Mouse (Mus musculus) naive thymus-derived CD4-positive, alpha-beta T cell, adult 2 months (primary cell): ENCODE data around the gene Kmt5c.
A peak's percentile ranks its signal among the peaks of the same experiment; 100 is the strongest.

Experiments
- DNase-seq: peaks from one replicate; pipeline ENCODE4 v3.0.0-alpha.2; 2011; ENCODE audit warnings: low read depth

Kmt5c gene

DNA sequence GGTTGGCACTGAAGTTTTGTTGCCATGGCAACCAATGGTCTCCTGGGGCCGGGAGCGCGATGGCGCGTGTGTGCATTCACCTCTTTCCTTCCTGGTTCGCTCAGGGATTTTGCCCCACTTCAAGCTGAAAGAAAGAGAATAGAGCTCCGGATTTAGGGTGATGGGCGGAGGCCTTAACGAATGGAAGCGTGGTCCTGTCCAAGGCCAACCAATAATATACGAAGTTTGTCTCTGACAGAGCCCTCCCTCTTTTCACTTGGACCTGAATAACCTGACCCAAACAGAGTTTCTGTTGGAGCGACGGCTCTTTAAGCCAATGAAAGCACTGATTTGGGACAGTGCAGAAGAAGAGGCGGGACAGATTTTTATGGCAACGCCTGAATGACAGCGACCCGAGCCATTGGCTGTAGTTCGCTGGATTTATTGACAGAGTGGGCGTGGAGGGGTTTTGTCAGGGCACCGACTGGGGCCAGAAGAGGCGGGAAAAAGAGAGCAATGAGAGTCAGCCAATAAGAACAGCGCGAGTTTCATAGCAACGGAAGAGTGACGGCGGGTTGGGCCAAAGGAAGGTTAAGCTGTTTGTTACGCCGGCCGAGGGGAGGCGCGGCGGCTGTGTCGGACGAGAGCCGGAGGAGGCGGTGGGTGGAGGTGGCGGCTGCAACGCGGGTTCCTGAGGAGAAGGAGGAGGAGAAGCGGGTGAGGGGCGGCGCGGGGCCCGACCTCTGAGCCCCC, at the start of gene Kmt5c:
Kmt5c (plus strand) TSS at position 572 of the 732 bp plus-strand sequence.
- peak; percentile 99 for DNase-seq

- DNase-seq: no peak
Measured at GRCm38 (mm10) chr7:4690387-4690786, 49.5 kb upstream of the Kmt5c start, which contains the start of gene Brsk1. TSS of gene Brsk1 (plus strand) at chr7:4690604.

DNA sequence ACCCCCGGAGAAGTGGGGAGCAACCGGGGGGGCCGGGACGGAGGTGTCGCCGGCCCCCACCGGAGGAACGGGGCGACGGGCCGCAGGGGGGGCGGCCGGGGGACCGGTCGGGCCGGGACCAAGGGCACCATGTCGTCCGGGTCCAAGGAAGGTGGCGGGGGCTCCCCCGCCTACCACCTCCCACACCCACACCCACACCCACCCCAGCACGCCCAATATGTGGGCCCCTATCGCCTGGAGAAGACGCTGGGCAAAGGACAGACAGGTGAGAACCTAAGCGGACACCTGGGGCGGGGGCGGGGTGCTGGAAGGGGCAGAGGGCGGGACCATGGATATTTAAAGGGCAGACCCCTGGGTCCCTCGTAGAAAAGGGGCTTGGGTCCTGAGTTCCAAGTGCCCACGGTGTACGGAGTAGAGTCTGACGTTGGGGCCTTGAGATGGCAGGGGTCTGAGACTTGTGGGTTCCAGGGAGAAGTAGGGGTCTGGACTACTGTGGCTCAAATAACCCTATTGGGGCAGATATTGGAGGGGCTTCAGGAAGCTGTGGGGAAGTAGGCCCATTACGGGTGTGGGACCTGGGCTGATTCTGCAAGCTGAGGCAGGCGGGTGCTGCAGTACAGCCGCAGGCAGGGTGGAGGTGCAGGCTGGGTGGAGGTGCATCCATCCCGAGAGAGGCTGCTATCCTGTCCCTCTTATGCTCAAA, 48.8 kb upstream of the Kmt5c start:
- DNase-seq: no peak

- DNase-seq: no peak
Measured at GRCm38 (mm10) chr7:4693004-4693403, 46.9 kb upstream of the Kmt5c start.

DNA sequence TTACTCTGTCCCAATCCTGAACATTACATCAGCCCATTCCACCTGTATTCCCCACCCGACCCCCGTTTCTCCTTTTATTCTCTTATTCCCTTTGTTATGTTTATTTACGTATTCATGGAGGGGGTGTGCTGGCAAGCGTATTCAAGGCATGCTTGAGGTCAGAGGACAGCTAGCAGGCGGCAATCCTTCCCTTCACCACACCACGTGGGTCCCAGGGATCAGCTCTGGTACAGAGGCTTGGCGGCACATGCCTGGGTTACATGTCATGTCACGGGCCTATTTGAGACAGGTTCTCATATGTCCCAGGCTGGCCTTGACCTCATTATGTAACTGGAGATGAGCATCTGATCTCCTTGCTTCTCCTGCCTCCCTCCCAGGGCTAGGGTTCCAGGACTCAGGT, 37.6 kb upstream of the Kmt5c start:
- DNase-seq: no peak

GRCm38 (mm10) chr7:4703195-4703594, 36.7 kb upstream of the Kmt5c start:
- DNase-seq: no peak

DNA sequence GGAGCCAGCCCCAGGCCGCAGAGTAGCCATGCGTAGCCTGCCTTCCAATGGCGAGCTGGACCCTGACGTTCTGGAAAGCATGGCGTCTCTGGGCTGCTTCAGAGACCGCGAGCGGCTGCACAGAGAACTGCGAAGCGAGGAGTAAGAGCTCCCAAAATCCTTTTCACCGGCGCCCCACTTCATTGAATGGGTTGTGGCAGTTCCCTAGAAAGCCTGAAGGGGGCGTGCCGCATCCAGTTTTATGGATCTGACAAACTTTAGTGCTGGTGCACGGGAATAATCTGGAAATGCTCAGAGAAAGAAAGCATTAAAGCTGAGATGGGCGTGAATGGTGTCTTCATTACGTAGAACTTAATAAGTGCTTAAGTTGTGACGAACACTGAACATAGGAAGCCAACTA, 34.8 kb upstream of the Kmt5c start:
- DNase-seq: peak; percentile 41

DNA sequence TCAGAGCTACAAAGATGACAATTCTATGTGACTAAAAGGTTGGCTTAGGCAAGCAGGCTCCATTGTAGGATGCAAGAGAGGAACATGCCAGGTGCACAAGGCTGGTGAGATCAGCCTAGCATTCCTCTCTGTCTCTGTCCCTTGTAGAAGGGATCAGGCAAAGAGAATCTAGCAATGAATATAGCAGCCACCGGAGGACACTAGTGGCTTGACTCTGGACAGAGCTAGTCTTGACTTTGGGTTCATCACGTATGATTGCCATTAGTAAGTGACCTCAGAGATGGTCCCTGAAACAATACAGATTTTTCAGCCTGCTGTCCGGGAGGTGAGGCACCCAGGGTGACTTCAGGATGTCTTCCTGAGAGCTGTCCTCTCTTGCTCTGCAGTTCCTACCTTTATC, 27.3 kb upstream of the Kmt5c start:
- no peak for DNase-seq

- DNase-seq: no peak
Measured at GRCm38 (mm10) chr7:4716955-4717354, 23.0 kb upstream of the Kmt5c start.

- no peak for DNase-seq
Measured at GRCm38 (mm10) chr7:4719276-4719675, 20.6 kb upstream of the Kmt5c start.

DNA sequence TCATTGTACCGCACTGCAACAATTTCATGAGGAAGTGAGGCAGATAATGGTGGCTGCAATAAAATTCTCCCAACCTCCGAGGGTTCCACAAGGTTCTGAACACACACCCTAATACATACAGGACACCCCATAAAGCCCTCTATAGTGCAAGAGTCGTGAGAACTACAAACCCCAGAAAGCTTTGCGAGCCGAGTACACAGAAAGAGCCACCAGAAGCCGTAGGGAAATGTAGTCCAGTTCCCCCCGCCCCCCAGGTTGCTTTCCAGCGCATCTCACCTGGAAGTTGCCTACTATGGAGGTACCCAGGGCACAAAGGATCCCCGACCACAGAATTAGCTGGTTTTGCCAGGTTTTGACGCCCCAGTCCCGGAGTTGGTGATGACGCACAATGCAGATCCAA, 16.4 kb upstream of the Kmt5c start:
- DNase-seq: peak; percentile 31

DNA sequence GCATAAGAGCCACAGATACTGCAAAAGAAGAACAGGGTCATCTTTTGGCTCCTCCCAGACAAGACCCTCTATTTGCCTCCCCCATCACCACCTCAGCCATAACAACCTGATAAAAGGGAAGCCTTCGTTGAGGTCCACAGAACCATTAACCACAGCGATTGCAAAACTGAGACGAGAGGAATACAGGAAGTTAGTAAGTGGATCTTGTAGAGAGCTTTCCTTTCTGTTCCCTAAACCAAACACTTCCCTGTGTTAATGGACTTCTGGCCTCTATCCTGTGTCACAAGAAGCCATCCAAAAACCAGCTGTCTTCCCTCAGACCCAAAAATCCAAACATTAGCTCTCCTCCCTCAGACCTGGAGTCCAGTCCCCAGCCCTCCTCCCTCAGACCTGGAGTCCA, 15.6 kb upstream of the Kmt5c start:
- no peak for DNase-seq

DNA sequence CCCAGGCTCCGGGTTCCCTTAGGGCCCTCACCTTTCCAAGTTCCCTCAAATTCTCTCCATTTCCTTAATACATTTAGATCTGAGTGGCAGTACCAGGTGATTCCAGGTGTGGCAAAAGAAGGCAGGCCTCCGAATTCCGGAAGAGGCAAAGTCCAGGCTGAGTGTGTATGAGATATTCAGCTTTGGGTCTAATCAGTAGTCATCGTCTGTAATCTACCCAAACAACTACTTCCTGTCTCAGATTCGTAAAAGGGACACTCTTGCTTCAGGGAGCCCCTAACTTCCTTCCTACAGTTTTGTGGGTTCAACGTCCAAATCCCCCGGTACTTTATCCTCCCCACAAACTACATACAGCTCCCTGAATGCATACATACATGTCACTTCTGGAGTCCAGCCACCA, 14.7 kb upstream of the Kmt5c start, which contains the start of gene Tmem150b:
Tmem150b (minus strand) TSS at position 81 of the 400 bp plus-strand sequence.
- no peak for DNase-seq

DNA sequence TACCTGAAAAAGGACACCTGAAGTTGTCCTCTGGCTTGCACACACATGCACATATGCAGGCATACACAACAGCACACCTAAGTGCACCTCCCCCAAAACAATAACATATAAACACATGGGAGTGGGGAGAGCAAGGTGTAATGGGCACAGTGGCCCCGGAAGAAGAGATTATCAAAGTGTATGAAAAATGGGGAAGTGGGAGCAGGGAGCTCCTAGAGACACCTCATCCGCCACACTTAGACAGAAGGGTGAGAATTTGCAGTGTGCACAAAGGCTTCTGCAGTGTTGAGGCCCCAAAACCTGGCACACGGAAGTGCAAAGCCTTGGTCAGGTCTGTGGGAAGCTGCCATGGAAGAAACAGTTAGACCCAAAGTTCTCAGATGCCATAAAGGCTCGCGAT, 8.8 kb upstream of the Kmt5c start:
- DNase-seq: no peak

DNA sequence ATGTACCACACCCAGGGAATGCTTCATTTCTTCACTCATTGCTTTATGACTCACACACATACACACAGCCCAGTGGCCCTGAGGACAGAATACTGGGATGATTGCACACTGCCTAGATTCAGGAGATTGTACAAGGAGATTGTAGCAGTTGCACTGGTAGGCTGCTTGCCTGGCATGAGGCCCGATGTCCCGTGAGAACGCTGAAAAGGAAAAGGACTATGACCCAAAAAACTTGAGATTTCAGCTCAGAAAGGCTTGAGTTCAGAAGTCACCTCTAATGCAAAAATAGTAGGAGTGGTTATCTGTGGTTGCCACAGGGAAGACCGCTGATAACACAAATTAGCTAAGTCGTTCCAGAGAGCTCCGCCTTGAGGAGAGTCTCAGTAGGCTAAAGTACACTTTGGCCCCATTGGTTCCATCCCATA, 6.9 kb upstream of the Kmt5c start:
- no peak for DNase-seq

DNA sequence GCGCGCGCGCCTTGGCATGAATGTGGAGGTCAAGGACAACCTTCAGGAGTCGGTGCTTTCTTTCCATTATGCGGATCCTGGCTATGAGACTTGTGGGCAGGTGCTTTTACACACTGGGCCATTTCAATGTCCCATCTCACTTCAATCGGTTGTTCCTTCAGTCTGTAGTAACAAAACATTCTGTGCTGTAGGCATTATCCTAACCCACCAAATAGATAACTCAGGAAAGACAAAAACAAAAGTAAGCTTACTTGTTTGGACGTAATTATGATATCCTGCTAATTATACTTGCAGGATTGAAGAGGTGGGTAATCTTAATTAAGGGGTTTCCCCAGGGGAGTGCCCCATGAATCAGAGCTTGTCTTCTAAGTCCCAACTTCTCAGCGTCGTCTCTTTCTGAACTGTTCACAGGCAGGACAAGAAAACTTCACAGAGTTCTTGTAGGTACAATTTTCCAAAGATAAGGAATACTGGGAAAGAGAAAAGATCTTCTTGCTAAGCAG, 823 bp upstream of the Kmt5c start:
- DNase-seq: no peak

- DNase-seq: no peak
Measured at GRCm38 (mm10) chr7:4740309-4740727, 403 bp downstream of the Kmt5c start.

DNA sequence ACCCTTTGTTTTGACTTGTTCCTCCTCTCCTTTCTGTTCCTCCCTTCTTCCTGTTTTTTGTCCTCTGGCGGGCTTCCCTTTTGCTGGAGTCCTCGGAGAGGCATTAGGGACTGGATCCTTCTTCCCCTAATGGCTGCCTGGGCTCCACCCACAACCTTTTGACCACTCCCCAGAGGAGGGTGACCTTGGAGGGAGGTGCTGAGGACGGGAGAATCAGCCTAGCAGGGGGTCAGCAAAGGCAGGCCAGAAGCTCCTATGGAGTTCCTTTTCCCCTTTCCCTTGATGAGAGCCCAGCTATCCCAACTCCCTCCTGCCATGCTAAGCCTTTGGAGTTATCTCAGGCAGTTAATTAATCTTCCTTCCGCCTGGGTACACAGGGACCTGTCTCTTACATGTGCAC, 1.2 kb downstream of the Kmt5c start:
- DNase-seq: no peak

GRCm38 (mm10) chr7:4741672-4742481, 2.0 kb downstream of the Kmt5c start:
- no peak for DNase-seq

GRCm38 (mm10) chr7:4742482-4742819, 2.5 kb downstream of the Kmt5c start:
- DNase-seq: no peak

GRCm38 (mm10) chr7:4743354-4743753, 3.4 kb downstream of the Kmt5c start:
- DNase-seq: no peak

DNA sequence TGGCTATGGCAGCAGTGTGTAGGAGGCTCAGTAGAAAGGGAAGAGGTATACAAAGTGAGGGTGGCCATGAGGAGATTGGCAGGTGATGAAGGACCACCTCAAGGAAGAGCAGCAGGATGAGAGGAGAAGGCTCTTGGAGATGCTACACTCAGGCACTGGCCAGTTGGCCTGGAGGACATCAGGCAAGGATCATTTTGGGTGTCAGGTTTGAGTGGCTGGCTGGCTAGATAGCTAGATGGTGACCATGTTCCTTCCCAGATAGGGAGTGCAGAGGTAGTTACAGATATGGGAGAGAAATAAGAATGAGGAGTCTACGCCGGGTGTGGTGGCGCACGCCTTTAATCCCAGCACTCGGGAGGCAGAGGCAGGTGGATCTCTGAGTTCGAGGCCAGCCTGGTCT, 5.0 kb downstream of the Kmt5c start:
- no peak for DNase-seq
